Mouse (Mus musculus) kidney, adult 11 months (tissue): ENCODE measurements around the gene 1700025G04Rik.

Source experiments
- DNase-seq: peaks from one replicate; pipeline ENCODE4 v3.0.0; 2022

The 1700025G04Rik gene

GRCm38 (mm10) chr1:151988713-151989112 is 101.2 kb downstream of the 1700025G04Rik start:
- no peak for DNase-seq

DNA sequence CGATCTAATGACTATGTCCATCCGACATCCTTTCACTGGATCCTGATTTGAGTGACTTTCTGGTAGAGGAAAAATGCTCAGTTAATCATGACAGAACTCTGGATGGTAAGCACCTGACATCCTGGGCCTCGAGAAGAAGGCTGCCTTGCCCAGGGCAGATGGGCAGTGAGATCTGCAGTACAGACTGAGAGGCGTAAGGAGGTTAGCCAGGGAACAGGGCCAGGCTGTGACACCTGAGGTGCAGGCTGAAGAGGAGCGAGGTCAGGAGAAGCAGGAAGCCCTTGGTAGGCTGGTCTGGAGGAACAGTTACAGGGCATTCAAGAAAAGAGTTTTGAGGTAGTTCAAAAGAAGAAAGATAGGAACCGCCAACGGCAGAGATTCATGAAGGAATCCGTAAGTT is 101.9 kb downstream of the 1700025G04Rik start:
- DNase-seq = no peak

GRCm38 (mm10) chr1:151986024-151986778 is 103.7 kb downstream of the 1700025G04Rik start:
- no peak for DNase-seq

DNA sequence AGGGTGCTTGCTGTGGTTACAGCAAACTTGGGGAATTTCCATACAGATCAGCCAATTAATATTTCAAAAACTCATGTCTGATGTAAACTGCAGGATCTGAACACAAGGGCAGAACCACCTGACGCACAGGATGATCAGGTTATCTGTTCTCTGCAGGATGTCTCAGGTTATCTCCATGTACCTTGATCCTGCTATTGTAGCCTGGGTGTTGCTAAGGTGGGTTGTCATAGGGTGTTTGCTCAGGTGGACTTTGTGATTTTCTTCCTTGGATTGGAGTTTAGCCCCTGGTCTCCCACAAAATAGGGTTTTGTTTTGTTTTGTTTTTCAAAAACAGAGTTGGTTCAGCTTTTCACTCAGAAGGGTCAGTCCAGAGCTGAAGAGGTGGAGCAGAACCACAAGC is 104.9 kb downstream of the 1700025G04Rik start:
- DNase-seq = no peak

DNA sequence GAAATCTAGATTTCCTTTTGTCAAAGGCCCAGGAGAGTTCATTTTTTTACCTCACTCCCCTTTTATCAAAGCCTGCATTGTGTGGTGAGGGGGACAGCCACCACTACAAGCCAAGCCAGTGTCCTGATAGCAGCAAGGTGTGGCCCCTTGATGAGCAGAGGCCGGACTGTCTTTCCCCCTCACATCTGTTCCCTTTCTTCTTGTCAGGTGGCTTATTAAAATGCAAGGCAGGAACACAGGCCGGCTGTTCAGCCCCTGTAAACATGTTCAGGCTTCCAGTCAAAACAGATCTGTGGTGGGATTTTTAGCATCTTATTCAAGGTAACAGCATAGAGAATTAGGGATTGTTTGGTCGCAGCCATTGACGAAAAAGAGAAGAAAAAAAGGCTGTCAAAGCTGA is 105.9 kb downstream of the 1700025G04Rik start:
- DNase-seq = no peak

- DNase-seq = no peak
Measured at GRCm38 (mm10) chr1:151980498-151980897, 109.4 kb downstream of the 1700025G04Rik start.

DNA sequence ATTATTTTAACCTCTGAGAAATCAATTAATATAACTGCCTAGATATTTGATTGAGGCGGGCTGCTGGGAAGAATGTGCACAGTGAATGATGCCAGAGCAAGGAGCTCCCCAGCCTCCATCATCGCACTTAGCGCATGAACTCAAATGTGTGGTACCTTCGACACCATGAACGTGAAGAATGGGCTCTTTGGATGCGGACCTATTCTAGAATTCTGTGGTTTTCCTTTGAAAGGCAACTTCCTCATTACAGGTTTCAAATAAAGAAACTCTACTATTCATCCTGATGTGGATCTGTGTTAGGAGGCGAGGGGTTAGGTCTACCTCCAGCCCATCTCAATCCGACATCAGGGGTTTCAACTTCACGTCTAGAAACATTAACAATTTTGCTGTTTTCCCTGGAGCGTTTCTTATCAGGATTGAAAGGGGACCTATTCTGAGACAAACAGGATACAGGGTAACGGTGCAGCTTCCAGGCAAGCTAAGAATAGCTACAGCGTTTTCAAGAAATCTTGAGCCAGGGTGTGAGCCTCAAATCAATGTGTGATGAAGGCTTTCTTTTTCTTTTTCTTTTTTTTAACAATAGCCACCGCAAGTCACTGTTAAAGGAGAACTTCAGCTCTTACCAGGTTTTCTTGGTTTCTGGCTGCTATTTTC is 110.0 kb downstream of the 1700025G04Rik start:
- no peak for DNase-seq

- no peak for DNase-seq
Measured at GRCm38 (mm10) chr1:151978751-151979150, 111.2 kb downstream of the 1700025G04Rik start.

DNA sequence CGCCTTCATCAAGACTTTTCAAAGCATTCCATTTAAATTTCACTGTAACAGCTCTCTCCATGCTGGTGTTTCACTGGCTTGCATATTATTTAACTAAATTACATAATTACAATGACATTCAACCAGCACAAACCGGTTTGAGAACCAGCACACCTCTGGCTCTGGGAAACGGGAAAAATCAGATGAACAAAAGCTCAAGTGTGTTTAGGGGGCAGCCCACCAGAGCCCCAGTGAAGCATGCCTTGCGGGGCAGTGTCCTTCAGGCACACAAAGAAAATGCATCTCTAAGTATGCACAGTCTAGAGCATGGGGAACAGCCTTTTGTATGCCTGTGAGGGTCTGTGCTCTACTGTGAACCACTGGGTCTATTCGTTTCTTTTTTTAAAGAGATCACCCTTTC is 112.3 kb downstream of the 1700025G04Rik start:
- DNase-seq = no peak

GRCm38 (mm10) chr1:151976850-151977249 is 113.1 kb downstream of the 1700025G04Rik start:
- DNase-seq = no peak

DNA sequence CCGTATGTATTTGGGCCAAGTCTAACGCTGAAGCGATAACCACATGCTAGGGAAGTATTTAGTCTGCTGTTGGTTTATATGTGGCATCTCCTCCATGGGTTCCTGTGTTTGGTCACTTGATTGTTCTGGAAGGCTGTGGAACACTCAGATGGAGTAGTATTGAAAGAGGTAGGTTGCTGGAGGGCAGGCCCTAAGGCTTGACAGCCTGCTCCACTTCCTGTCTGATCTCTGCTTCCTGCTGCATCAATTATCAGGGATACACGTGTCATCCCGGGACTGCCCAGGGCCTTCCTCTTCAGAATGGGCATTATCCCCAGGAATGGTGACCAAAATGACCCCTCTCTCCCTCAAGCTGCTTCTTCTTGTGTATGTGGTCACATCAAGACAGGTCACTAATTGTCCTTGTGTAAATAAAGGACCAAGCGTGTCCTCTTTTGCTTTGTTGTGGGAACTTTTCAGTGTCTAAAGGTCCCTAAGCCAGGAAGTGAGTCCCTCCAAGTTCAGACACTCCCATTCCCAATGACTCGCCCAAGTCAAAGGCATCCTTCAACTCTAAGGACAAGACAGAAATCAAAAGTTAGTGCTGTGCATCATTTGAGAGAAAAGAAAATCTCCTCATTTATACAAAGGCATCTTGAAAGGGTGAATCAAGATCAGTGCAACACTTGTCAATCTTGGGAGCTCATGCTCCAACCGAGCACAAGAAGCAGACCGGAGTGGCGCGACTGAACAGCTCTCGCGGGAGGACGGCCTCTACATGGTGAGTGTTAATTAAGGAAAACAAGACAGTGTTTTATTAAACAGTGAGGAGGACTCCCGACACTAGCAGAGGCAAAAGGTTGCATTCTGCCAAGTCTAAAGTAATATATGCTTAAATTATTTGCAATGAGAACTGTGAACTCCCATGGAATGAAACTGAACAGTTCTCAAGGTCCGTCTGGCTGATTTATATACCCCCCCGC is 114.2 kb downstream of the 1700025G04Rik start:
- DNase-seq = peak; percentile 11

DNA sequence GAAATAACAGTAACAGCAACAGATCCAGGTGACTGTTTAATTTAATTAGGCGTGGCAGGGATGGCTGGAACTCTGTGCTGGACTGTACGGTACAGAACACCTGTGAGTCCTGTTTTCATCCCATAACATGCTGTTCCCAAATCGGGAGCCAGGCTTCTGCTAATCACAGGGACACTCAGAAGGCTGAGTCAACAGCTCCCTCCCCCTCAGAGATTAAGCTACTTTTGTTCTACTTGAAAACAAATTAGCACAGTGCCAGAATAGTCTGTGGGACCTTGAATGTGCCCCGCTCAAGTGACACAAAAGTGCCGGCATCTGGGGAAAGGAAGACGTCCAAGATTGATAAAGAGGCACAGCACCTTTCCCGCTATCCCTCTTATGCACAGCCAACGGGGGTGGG is 115.0 kb downstream of the 1700025G04Rik start:
- no peak for DNase-seq

DNA sequence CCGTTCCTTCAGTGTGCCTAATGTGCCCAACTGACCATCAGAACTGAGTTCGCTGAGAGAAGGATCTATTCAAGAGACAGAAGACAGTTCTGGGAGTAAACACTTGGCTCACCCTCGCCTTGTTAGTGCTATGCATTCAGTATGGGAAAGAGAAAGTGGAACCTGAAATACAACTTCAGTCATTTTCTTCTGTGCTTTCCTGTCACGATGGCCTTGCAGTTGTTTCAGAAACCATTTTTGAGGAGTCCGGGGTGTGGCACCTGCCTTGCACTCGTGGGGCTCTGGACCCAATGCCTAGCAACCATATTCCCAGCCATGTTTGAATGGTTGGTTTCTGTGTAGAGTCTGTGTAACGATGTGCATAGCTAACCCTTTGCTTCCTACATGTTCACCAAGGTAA is 115.5 kb downstream of the 1700025G04Rik start:
- no peak for DNase-seq

DNA sequence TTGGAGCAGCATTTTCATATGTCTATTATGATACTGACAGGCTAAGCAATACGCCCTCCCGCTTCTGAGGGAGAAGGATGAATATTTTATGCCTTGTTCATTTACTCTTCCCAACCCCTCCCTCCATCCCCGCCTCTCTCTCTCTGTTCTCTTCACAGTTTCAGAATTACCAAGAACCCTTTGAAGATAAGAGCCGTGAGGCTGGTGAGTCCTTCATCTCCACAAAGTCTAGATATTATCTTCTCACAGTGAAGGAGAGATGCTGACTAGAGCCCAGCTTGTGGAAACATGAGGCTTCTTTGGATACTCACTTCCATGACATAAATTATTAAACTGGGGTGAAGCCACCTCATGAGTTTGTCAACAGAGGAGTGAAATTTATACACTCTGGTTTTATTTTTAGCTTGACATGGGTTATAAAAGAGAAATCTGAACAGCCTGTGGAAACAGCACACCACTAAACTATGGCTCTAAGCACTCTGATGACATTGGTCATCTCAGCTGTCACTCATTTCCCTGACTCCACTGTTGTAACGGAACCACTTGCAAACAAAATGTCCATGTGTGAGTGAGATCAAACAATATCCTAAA is 116.7 kb downstream of the 1700025G04Rik start:
- DNase-seq = no peak

GRCm38 (mm10) chr1:151971581-151971980 is 118.3 kb downstream of the 1700025G04Rik start:
- no peak for DNase-seq

- no peak for DNase-seq
Measured at GRCm38 (mm10) chr1:151968126-151968525, 121.8 kb downstream of the 1700025G04Rik start.

GRCm38 (mm10) chr1:151964811-151965210 is 125.1 kb downstream of the 1700025G04Rik start:
- DNase-seq = no peak

GRCm38 (mm10) chr1:151963248-151963647 is 126.7 kb downstream of the 1700025G04Rik start:
- DNase-seq = no peak

DNA sequence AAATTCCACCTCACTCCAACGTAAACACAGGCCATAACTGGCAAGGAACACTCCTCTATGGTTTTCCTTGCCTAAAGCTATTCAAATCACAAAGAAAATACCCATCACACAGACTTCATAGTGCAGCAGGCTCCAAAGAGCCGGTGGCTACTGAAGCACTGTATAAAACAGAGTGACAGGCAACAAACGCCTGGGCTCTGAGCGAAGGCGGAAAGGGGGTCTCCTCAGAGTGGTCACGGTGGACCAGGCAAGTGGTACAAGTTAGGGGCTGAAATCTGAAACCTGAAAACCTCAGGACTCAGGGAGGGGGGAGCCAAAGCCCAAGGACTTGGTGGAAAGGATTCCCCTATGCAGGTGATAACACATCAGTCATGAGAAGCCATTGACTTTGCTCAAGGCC is 127.8 kb downstream of the 1700025G04Rik start:
- DNase-seq = no peak

- DNase-seq = no peak
Measured at GRCm38 (mm10) chr1:151961204-151961603, 128.7 kb downstream of the 1700025G04Rik start.

GRCm38 (mm10) chr1:151959010-151959409 is 130.9 kb downstream of the 1700025G04Rik start:
- DNase-seq = no peak

GRCm38 (mm10) chr1:151958442-151958841 is 131.5 kb downstream of the 1700025G04Rik start:
- DNase-seq = no peak

GRCm38 (mm10) chr1:151957669-151958068 is 132.3 kb downstream of the 1700025G04Rik start:
- DNase-seq = no peak
